Mouse (Mus musculus): Measurements from ENCODE around the gene Arhgap11a. TPM values are rescaled to one million over a fixed set of nuclear protein-coding genes. Genes with fewer than 3 reads are reported as not detected.

Arhgap11a gene
- polyA plus RNA-seq, 1 experiment from 2014 or later: 24.1 TPM

GRCm38 (mm10) chr2:113822367-113822766 lies 26.1 kb downstream of the Arhgap11a start:
- Histone ChIP-seq H3K9me3 (replicated peaks; ENCODE audit: control insufficient read depth, low read length) (no peaks in the 10 kb centered on the region), H3K36me3 (ENCODE audit: control insufficient read depth, insufficient read depth, low read length) (no peaks in the 10 kb centered on the region), H3K4me1 (ENCODE audit: control insufficient read depth, insufficient read depth, low read length) (0 out of 2 replicates have a peak, but pooled peaks cover 8% of the 10 kb centered on the region), H3K27ac (ENCODE audit: low read length) (no peak overlapping the region), H3K4me3 (replicated peaks; ENCODE audit: low read length) (no peak overlapping the region), H3K4me2 (ENCODE audit: low read depth, low read length) (no peak overlapping the region), H3K27me3 (ENCODE audit: control insufficient read depth, insufficient read depth, low read length) (no peaks in the 10 kb centered on the region), H3K9ac (ENCODE audit: low read length) (no peak overlapping the region)
- no peak for ATAC-seq (ENCODE audit: insufficient read depth, low FRiP score)
- WGBS: 97% methylated on average over 8 of the region's 8 CpGs

DNA sequence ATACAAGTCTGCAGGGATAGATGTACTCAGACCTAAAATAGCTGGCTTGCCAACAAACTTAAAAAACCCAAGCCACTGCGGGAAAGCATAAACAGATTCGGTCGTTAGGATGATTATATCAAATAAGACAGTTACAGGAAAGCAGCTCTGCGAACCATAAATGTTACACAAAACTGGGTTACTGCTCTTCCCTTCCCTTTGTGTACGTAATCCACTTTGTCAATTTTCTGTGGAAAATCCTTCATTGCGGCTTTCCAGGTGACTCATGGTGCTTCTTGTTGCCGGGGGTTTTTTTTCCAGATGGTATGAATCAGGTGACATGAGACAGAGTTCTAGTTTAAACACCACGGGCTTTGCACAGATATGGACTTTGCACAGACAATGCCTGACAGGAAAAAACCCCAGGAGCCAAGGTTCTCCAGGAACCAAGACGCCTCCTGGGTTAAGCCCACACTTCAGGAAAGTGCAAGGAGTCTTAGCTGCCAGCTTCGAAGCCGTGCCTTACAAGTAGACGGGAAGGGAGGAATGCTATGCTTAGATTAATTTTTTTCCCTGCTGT lies 27.2 kb downstream of the Arhgap11a start:
- Histone ChIP-seq H3K27ac (ENCODE audit: low read length) (0 out of 2 replicates have a peak overlapping the region, but pooled peaks have one; percentile 9), H3K4me1 (ENCODE audit: control insufficient read depth, insufficient read depth, low read length) (0 out of 2 replicates have a peak, but pooled peaks cover 8% of the 10 kb centered on the region), H3K4me2 (ENCODE audit: low read depth, low read length) (0 out of 2 replicates have a peak overlapping the region, but pooled peaks have one; percentile 3), H3K9me3 (replicated peaks; ENCODE audit: control insufficient read depth, low read length) (no peaks in the 10 kb centered on the region), H3K27me3 (ENCODE audit: control insufficient read depth, insufficient read depth, low read length) (no peaks in the 10 kb centered on the region), H3K36me3 (ENCODE audit: control insufficient read depth, insufficient read depth, low read length) (no peaks in the 10 kb centered on the region), H3K4me3 (replicated peaks; ENCODE audit: low read length) (no peak overlapping the region), H3K9ac (ENCODE audit: low read length) (no peak overlapping the region)
- 29% methylated on average over 12 of the region's 12 CpGs for WGBS
- peak; percentile 68; the same call in 1 of the 2 replicates for ATAC-seq (ENCODE audit: insufficient read depth, low FRiP score)

DNA sequence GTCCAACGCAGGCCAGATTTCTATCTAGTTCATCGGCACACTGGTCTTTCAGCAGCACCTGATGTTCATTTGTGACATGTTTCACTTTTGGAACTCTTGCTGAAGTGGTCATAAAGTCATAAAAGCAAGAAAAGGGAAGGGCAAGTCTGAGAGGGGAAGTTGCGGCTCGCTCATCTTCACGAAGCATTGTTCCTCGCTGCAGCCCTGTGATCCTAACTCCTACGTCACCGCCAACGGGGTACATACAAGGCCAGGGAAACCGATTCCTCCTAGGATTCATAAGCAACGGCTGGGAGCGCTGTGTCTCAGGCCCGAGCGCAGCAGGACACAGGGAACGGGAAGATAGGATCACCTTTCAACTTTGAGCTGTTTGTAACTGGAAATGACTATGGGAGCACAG lies 28.3 kb downstream of the Arhgap11a start:
- H3K4me3 ChIP-seq (replicated peaks; ENCODE audit: low read length): no peak overlapping the region
- H3K9ac ChIP-seq (ENCODE audit: low read length): no peak overlapping the region
- no peaks in the 10 kb centered on the region for H3K9me3 ChIP-seq (replicated peaks; ENCODE audit: control insufficient read depth, low read length)
- H3K4me1 ChIP-seq (ENCODE audit: control insufficient read depth, insufficient read depth, low read length): 0 out of 2 replicates have a peak, but pooled peaks cover 8% of the 10 kb centered on the region
- 90% methylated on average over 15 of the region's 15 CpGs for WGBS
- H3K27ac ChIP-seq (ENCODE audit: low read length): no peak overlapping the region
- no peaks in the 10 kb centered on the region for H3K36me3 ChIP-seq (ENCODE audit: control insufficient read depth, insufficient read depth, low read length)
- ATAC-seq (ENCODE audit: insufficient read depth, low FRiP score): no peak
- H3K4me2 ChIP-seq (ENCODE audit: low read depth, low read length): no peak overlapping the region
- no peaks in the 10 kb centered on the region for H3K27me3 ChIP-seq (ENCODE audit: control insufficient read depth, insufficient read depth, low read length)

DNA sequence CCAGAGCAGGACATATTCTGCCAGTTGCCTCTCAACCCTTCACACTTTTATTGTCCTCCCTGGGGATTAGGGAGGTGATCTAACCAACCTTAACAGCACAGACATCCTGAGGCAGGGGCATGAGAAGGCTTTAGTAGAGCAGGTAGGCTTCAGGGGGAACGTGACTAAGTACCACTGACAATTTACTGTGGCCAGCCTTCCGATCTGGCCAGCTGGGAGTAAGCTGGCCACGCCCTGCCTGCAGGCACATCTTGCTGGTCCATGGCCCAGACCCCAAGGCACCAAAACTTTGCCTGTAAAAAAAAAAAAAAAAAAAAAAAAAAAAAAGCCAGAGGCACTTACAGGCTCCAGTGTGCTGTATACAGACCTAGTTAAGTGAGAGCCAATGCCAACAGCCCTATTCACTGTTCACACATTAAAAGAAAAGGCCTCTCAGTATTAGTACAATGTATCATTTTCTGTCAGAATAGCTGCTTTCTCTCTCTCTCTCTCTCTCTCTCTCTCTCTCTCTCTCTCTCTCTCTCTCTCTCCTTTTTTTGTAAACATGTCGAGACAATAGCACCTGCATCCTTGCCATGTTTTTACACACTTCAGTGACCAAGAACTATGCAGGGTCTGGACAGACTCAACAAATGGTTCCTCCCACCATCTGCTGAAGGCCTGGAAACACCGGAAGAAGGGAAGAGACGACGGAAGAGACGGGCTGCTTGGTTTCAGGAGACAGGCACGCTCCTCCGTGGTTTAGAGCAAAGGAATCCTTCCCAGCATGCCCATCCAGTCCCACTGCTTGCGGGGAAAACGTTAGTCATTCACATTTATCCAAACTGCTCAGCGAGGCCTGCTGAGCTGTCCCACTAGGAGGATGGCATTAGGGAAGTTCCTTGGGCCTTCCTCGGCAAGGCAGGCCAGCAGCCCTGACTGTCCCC lies 30.5 kb downstream of the Arhgap11a start:
- no peak overlapping the region for H3K27ac ChIP-seq (ENCODE audit: low read length)
- 0 out of 2 replicates have a peak, but pooled peaks cover 8% of the 10 kb centered on the region for H3K4me1 ChIP-seq (ENCODE audit: control insufficient read depth, insufficient read depth, low read length)
- no peak overlapping the region for H3K4me3 ChIP-seq (replicated peaks; ENCODE audit: low read length)
- 63% methylated on average over 14 of the region's 14 CpGs for WGBS
- ATAC-seq (ENCODE audit: insufficient read depth, low FRiP score): no peak
- H3K27me3 ChIP-seq (ENCODE audit: control insufficient read depth, insufficient read depth, low read length): no peaks in the 10 kb centered on the region
- H3K4me2 ChIP-seq (ENCODE audit: low read depth, low read length): no peak overlapping the region
- H3K36me3 ChIP-seq (ENCODE audit: control insufficient read depth, insufficient read depth, low read length): no peaks in the 10 kb centered on the region
- no peaks in the 10 kb centered on the region for H3K9me3 ChIP-seq (replicated peaks; ENCODE audit: control insufficient read depth, low read length)
- no peak overlapping the region for H3K9ac ChIP-seq (ENCODE audit: low read length)

DNA sequence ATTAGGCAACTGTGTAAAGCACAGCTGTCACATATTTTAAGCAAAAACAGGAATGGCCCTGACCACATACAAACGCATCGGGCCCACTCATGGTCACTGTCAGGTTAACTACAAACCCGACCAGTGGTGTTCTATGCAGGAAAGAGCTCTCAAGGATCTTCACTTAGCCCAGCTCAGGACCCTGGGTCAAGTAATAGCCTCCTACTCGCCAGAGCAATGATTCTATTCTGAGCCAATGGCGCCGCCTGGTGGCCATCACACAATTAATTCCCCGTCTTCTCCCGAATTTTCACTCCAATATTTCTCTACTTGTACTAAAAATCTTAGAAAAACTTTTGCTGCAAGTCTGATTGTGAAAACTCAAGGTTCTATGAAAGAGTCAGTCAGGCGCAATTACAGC lies 40.8 kb downstream of the Arhgap11a start:
- no peak for ATAC-seq (ENCODE audit: insufficient read depth, low FRiP score)
- Histone ChIP-seq H3K9ac (ENCODE audit: low read length) (no peak overlapping the region), H3K36me3 (ENCODE audit: control insufficient read depth, insufficient read depth, low read length) (no peaks in the 10 kb centered on the region), H3K4me1 (ENCODE audit: control insufficient read depth, insufficient read depth, low read length) (no peaks in the 10 kb centered on the region), H3K4me3 (replicated peaks; ENCODE audit: low read length) (no peak overlapping the region), H3K9me3 (replicated peaks; ENCODE audit: control insufficient read depth, low read length) (no peaks in the 10 kb centered on the region), H3K27me3 (ENCODE audit: control insufficient read depth, insufficient read depth, low read length) (no peaks in the 10 kb centered on the region), H3K4me2 (ENCODE audit: low read depth, low read length) (no peak overlapping the region), H3K27ac (ENCODE audit: low read length) (no peak overlapping the region)
- WGBS: 21% methylated on average over 9 of the region's 9 CpGs

DNA sequence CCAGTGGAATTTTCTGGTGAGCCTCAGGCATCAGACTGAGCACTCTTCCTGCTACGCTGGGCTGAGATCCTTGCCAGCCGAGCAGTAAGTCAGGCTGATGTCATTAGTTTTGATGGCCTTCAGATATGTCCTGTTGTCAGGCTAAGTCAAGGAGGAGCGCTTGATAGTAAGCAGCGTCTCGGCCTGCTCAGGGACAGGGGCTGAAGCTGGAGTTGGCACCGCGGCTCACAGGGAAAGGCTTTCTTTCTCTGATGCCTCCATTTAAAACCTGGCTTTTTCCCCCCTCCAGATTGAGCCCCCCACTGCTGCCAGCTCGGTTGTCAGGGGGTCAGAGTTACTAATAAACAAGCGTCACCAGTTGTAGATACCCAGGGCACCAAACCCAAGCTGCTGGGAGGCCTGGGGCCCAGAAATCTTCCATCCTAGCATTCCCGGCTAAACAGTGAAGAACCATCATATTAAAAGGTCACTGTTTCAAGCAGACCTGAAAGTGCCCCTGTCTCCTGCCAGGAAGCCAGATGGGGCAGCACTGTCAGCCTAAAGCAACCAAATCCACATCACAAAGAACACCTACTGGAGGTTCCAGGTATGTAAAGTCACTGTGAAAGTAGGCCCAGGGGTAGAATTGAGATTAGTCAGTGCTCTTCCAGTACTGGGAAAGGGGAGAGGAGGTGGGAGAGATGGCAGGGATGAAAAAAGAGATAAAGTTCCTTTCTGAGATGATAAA lies 41.4 kb downstream of the Arhgap11a start:
- Histone ChIP-seq H3K4me3 (replicated peaks; ENCODE audit: low read length) (no peak overlapping the region), H3K27me3 (ENCODE audit: control insufficient read depth, insufficient read depth, low read length) (no peaks in the 10 kb centered on the region), H3K36me3 (ENCODE audit: control insufficient read depth, insufficient read depth, low read length) (no peaks in the 10 kb centered on the region), H3K4me2 (ENCODE audit: low read depth, low read length) (no peak overlapping the region), H3K9ac (ENCODE audit: low read length) (no peak overlapping the region), H3K4me1 (ENCODE audit: control insufficient read depth, insufficient read depth, low read length) (no peaks in the 10 kb centered on the region), H3K27ac (ENCODE audit: low read length) (no peak overlapping the region), H3K9me3 (replicated peaks; ENCODE audit: control insufficient read depth, low read length) (no peaks in the 10 kb centered on the region)
- no peak for ATAC-seq (ENCODE audit: insufficient read depth, low FRiP score)
- 70% methylated on average over 10 of the region's 10 CpGs for WGBS

DNA sequence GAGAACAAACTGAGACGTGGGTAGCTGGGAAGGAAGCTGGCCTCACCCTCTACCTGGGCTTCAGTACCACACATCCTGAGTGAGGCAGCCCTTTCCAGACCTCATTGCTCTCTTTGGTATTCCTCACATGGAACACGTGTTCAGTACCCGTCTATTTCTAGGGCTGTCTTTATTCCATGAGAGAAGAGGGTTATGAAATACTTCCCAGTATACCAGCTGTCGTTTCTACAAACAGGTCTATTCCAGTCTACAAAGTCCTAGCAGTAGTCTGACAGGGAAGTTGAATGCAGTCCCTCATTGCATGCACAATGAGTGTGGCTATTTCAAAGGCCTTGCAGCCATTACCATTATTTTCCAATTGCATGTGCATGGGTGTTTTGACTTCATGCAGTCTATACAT lies 42.7 kb downstream of the Arhgap11a start:
- Histone ChIP-seq H3K4me2 (ENCODE audit: low read depth, low read length) (no peak overlapping the region), H3K9me3 (replicated peaks; ENCODE audit: control insufficient read depth, low read length) (no peaks in the 10 kb centered on the region), H3K4me3 (replicated peaks; ENCODE audit: low read length) (no peak overlapping the region), H3K36me3 (ENCODE audit: control insufficient read depth, insufficient read depth, low read length) (no peaks in the 10 kb centered on the region), H3K9ac (ENCODE audit: low read length) (no peak overlapping the region), H3K27ac (ENCODE audit: low read length) (no peak overlapping the region), H3K4me1 (ENCODE audit: control insufficient read depth, insufficient read depth, low read length) (no peaks in the 10 kb centered on the region), H3K27me3 (ENCODE audit: control insufficient read depth, insufficient read depth, low read length) (no peaks in the 10 kb centered on the region)
- ATAC-seq (ENCODE audit: insufficient read depth, low FRiP score): no peak
- WGBS: 77% methylated on average over 4 of the region's 4 CpGs

GRCm38 (mm10) chr2:113803753-113804152 lies 44.7 kb downstream of the Arhgap11a start:
- no peak overlapping the region for H3K4me3 ChIP-seq (replicated peaks; ENCODE audit: low read length)
- H3K9ac ChIP-seq (ENCODE audit: low read length): no peak overlapping the region
- H3K27ac ChIP-seq (ENCODE audit: low read length): no peak overlapping the region
- no peaks in the 10 kb centered on the region for H3K36me3 ChIP-seq (ENCODE audit: control insufficient read depth, insufficient read depth, low read length)
- no peaks in the 10 kb centered on the region for H3K9me3 ChIP-seq (replicated peaks; ENCODE audit: control insufficient read depth, low read length)
- no peak overlapping the region for H3K4me2 ChIP-seq (ENCODE audit: low read depth, low read length)
- ATAC-seq (ENCODE audit: insufficient read depth, low FRiP score): no peak
- H3K27me3 ChIP-seq (ENCODE audit: control insufficient read depth, insufficient read depth, low read length): no peaks in the 10 kb centered on the region
- WGBS: 32% methylated on average over 1 of the region's 1 CpGs
- H3K4me1 ChIP-seq (ENCODE audit: control insufficient read depth, insufficient read depth, low read length): no peaks in the 10 kb centered on the region

- no peaks in the 10 kb centered on the region for H3K36me3 ChIP-seq (ENCODE audit: control insufficient read depth, insufficient read depth, low read length)
- H3K4me2 ChIP-seq (ENCODE audit: low read depth, low read length): no peak overlapping the region
- no peak overlapping the region for H3K4me3 ChIP-seq (replicated peaks; ENCODE audit: low read length)
- ATAC-seq (ENCODE audit: insufficient read depth, low FRiP score): no peak
- no peaks in the 10 kb centered on the region for H3K4me1 ChIP-seq (ENCODE audit: control insufficient read depth, insufficient read depth, low read length)
- no peak overlapping the region for H3K27ac ChIP-seq (ENCODE audit: low read length)
- WGBS: 70% methylated on average over 5 of the region's 5 CpGs
- no peak overlapping the region for H3K9ac ChIP-seq (ENCODE audit: low read length)
- H3K9me3 ChIP-seq (replicated peaks; ENCODE audit: control insufficient read depth, low read length): no peaks in the 10 kb centered on the region
- H3K27me3 ChIP-seq (ENCODE audit: control insufficient read depth, insufficient read depth, low read length): no peaks in the 10 kb centered on the region
Observed at GRCm38 (mm10) chr2:113800846-113801245, 47.6 kb downstream of the Arhgap11a start.
